Mouse (Mus musculus) neural tube, embryonic 14.5 days (tissue): ENCODE measurements around the gene Ndufb6. TPM values are rescaled to one million over a fixed set of nuclear protein-coding genes. Genes with fewer than 3 reads are reported as not detected.

Experiments
- ATAC-seq: fragments of 200-750 bp; cut with Nextera tagmentation; 2 replicates; pipeline ENCODE4 v1.8.0; 2017; ENCODE audit warnings: low read depth, mild to moderate bottlenecking, moderate TSS enrichment, moderate library complexity
- H3K27ac ChIP-seq: fragments of 300-500 bp; sonication (generic); 2 replicates; pipeline ENCODE4 v1.5.1; 2014; ENCODE audit warnings: low read depth, mild to moderate bottlenecking, control low read depth, low read length, moderate library complexity, mixed read lengths
- H3K27me3 ChIP-seq: fragments of 300-500 bp; sonication (generic); 2 replicates; pipeline ENCODE4 v1.6.1; 2014; ENCODE audit warnings: low read length; ENCODE audit not compliant: control insufficient read depth, insufficient read depth
- H3K36me3 ChIP-seq: fragments of 300-500 bp; sonication (generic); 2 replicates; pipeline ENCODE4 v1.6.1; 2014; ENCODE audit warnings: low read length, mixed read lengths; ENCODE audit not compliant: control insufficient read depth, insufficient read depth
- H3K4me1 ChIP-seq: fragments of 300-500 bp; sonication (generic); 2 replicates; pipeline ENCODE4 v1.6.1; 2014; ENCODE audit warnings: low read length; ENCODE audit not compliant: control insufficient read depth, insufficient read depth
- H3K4me2 ChIP-seq: fragments of 300-500 bp; sonication (generic); 2 replicates; pipeline ENCODE4 v1.6.1; 2014; ENCODE audit warnings: mild to moderate bottlenecking, low read depth, low read length, control low read depth
- H3K4me3 ChIP-seq: fragments of 300-500 bp; sonication (generic); 2 replicates; pipeline ENCODE4 v1.5.1; 2014; ENCODE audit warnings: low read depth, low read length, control low read depth, mixed read lengths
- H3K9ac ChIP-seq: fragments of 300-500 bp; sonication (generic); replicated peaks from 2 replicates; pipeline ENCODE4 v1.6.1; 2014; ENCODE audit warnings: low read depth, mild to moderate bottlenecking, control low read depth, low read length, mixed read lengths
- H3K9me3 ChIP-seq: fragments of 300-500 bp; sonication (generic); 2 replicates; pipeline ENCODE4 v1.6.1; 2016; ENCODE audit warnings: low read length; ENCODE audit not compliant: control insufficient read depth
- WGBS: fragments of 180-500 bp; shearing (Covaris S2); extraction: QIAGEN DNeasy Blood & Tissue Kit; methylation state at CpG from one replicate; pipeline ENCODE4 v1.1.7; 2014; 5-methylcytosine and 5-hydroxymethylcytosine counted together
- polyA plus RNA-seq: library from polyadenylated mRNA; unstranded; fragments of >200 nt; fragmentation: Nextera tagmentation; extraction: Ambion mirVana; gene quantifications from 2 replicates; pipeline ENCODE4 v1.2.1, GENCODE M21; 2014

The Ndufb6 gene
- 336 and 381 TPM in 2 replicates for polyA plus RNA-seq

DNA sequence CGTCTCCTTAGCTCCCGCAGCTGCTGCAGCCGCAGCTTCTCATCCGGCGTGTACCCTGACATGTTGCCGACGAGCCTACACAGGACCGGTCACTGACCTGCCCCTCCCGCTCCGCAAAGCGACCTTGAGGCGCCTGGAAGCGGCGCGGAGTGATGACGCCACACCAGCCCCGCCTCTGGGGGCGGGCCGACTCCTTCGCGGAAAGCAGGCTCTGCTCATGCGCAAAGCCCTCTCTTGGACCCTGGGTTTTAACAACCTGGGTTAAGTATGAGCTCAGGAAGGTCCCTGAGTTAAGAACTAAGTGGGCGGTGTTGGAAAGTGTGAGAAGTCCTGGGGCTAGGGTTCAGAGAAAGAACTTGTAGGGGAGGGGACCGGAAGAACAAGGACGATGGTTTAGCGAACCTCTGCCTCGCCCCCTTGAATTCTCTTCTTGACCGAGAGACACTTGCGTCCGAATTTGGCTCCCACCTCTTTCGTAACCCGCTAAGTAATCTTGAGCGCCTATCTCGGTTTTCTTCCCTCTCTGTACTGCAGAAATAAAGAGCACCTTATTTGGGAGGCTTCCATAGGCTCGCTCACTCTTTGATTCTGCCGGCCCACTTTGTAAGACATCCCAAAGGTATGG lies at the start of gene Ndufb6:
Gene Ndufb6, minus strand, starts transcription at position 146 of the 625 bp plus-strand sequence.
- under 1% methylated on average over 35 of the region's 36 CpGs for WGBS

DNA sequence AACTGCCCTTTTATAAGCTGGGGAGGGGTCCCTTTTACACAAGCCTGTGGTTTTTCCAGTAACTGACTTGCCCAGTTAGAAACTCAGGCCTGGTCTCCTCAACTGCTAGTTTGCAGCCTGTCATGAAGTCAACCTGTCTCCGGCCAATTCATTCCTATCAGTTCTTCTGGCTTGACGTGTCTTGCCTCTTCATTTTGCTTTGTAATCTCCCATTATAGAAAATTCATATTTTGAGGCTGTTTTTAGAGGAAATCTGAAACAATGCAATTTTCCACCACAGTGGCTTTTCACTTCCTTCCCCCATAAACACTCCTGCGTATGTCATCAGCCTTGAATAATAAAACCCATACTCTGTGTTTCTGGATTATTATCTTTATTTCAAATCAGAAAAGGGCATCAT lies 47.9 kb upstream of the Ndufb6 start:
- Histone ChIP-seq H3K27ac (no peak overlapping the region), H3K9ac (no peak overlapping the region), H3K9me3 (no peaks in the 10 kb centered on the region), H3K4me3 (no peak overlapping the region), H3K4me1 (no peaks in the 10 kb centered on the region), H3K27me3 (no peaks in the 10 kb centered on the region), H3K36me3 (no peaks in the 10 kb centered on the region), H3K4me2 (no peak overlapping the region)
- ATAC-seq: no peak
- 90% methylated on average over 3 of the region's 3 CpGs for WGBS

More for the DNA sequence above, at the start of gene Ndufb6:
- H3K9me3 ChIP-seq: no peaks in the 10 kb centered on the region
- H3K4me2 ChIP-seq: peak within 1 kb of the TSS; percentile 96
- H3K27me3 ChIP-seq: no peaks in the 10 kb centered on the region
- H3K4me3 ChIP-seq: peak within 1 kb of the TSS; percentile 72
- H3K4me1 ChIP-seq: peaks cover 10% of the 10 kb centered on the region
- H3K27ac ChIP-seq: peak within 1 kb of the TSS; percentile 52
- H3K9ac ChIP-seq: peak within 1 kb of the TSS; percentile 61
- peak; percentile 96 for ATAC-seq
- H3K36me3 ChIP-seq: peaks cover 4% of the 10 kb centered on the region; the same call in 1 of the 2 replicates

DNA sequence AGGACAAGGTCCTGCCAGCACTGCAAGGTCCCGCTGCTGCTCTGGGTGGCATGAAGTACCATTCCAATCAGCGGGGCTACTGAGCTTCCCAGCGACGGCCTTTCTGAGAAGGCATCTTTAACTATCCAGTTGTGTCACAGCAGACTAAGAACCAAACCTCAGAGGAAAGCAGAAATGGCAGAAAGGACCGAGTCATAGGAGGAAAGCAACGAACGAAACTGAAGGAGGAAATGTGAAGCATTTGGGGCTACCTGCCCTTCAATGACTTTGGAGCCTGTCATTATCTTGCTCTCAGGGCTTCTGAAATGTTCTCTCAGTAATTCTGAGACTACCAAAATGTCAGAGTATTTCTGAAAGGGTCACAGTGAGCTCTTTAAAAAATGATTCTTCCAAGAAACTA lies 45.4 kb upstream of the Ndufb6 start:
- no peak overlapping the region for H3K27ac ChIP-seq
- H3K36me3 ChIP-seq: no peaks in the 10 kb centered on the region
- 85% methylated on average over 7 of the region's 7 CpGs for whole genome bisulfite sequencing
- H3K9me3 ChIP-seq: no peaks in the 10 kb centered on the region
- H3K4me1 ChIP-seq: no peaks in the 10 kb centered on the region
- H3K4me2 ChIP-seq: no peak overlapping the region
- no peak for ATAC-seq
- H3K27me3 ChIP-seq: no peaks in the 10 kb centered on the region
- H3K4me3 ChIP-seq: no peak overlapping the region
- no peak overlapping the region for H3K9ac ChIP-seq

DNA sequence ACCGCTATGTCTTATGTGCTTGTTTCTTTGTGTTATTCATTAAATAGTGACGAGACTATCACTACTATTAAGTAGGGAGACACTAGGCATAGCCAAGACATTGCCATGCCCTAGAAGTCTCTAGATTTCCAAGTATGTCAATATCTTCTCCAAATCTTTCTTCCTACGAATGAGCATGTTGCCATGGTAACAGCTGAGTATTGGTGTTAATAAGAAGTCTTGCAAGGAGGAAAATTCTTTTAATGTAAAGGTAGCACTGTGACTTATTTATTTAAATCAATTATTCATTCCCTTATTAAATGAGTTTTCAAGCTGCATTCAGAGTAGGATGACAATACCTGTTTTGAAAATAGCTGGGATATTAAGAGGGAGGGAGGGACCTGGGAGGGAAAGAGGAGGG lies 38.2 kb upstream of the Ndufb6 start:
- WGBS: 78% methylated on average over 3 of the region's 3 CpGs
- no peak overlapping the region for H3K4me2 ChIP-seq
- H3K9me3 ChIP-seq: no peaks in the 10 kb centered on the region
- H3K27me3 ChIP-seq: no peaks in the 10 kb centered on the region
- H3K36me3 ChIP-seq: no peaks in the 10 kb centered on the region
- H3K9ac ChIP-seq: no peak overlapping the region
- no peak overlapping the region for H3K27ac ChIP-seq
- ATAC-seq: no peak
- H3K4me3 ChIP-seq: no peak overlapping the region
- no peaks in the 10 kb centered on the region for H3K4me1 ChIP-seq

DNA sequence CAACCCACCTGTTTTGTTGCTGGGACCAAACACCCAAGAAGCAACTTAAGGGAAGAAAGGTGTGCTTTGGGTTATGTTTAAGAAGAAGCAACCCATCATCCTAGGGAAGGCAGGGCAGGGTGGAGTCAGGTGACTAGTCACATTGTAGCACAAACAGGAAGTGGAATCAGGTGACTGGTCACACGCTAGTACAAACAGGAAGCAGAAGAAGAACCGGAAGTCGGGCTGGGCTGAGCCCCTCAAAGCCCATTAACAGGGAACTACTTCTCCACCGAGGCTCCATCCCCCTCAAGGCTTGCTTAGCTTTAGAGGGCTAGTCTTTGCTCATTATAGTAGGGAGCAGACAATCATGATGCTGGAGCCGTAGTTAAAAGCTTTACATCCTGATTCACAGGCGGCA lies 33.8 kb upstream of the Ndufb6 start:
- Histone ChIP-seq H3K4me1 (no peaks in the 10 kb centered on the region), H3K27me3 (no peaks in the 10 kb centered on the region), H3K36me3 (no peaks in the 10 kb centered on the region), H3K4me3 (no peak overlapping the region), H3K4me2 (no peak overlapping the region), H3K9me3 (no peaks in the 10 kb centered on the region), H3K27ac (no peak overlapping the region), H3K9ac (no peak overlapping the region)
- 83% methylated on average over 6 of the region's 6 CpGs for WGBS
- no peak for ATAC-seq

DNA sequence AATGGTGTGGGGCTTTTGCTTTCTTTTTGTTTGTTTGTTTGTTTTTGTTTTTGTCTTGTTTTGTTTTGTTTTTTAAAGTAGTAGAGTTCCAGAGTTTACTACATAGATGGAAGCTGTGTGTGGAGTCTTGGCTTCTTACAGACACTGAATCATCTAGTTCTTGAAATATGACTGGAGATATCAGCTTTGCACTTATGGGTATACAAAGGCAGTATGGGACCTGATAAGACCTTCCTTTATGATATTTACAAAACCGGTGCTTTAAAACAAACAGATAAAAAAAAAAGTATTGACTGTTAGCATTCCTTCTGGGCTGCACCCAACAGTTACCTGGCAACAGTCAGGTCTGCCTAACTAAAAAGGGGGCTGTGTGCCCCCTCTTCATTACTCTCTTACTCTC lies 33.0 kb upstream of the Ndufb6 start:
- no peaks in the 10 kb centered on the region for H3K27me3 ChIP-seq
- H3K4me1 ChIP-seq: no peaks in the 10 kb centered on the region
- WGBS: 90% methylated on average over 1 of the region's 1 CpGs
- ATAC-seq: no peak
- H3K4me2 ChIP-seq: no peak overlapping the region
- no peak overlapping the region for H3K27ac ChIP-seq
- no peak overlapping the region for H3K9ac ChIP-seq
- no peaks in the 10 kb centered on the region for H3K9me3 ChIP-seq
- no peak overlapping the region for H3K4me3 ChIP-seq
- no peaks in the 10 kb centered on the region for H3K36me3 ChIP-seq

DNA sequence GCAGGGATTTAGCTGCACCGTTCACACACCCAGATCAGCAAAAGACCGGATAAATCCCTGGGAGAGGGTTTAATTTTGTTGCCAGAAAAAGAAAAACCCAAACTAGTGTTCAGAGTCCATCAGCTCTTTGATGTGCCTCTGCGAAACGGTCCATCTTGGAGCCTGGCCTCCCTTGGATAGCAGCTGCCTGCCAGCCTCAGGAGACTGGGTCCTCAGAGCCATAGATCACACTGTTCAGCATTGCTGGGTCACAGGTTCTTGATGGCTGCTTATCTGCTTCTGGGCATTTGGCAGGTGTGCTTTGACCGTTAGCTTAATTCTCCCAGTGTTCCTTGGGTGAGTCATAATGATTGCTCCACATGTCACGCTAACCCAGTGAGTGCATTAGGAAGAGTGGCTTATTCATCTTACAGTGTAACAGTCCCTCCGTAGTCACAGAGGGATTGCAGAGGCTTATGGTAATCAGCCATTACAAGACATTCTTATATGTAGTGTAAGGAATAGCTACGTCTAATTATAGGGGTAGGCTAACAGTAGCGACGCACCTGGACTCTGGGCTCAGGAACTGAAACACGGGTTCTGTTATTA lies 31.7 kb upstream of the Ndufb6 start:
- Histone ChIP-seq H3K4me2 (no peak overlapping the region), H3K27me3 (no peaks in the 10 kb centered on the region), H3K9ac (no peak overlapping the region), H3K4me1 (no peaks in the 10 kb centered on the region), H3K9me3 (no peaks in the 10 kb centered on the region), H3K27ac (no peak overlapping the region), H3K4me3 (no peak overlapping the region), H3K36me3 (no peaks in the 10 kb centered on the region)
- 67% methylated on average over 11 of the region's 11 CpGs for WGBS
- ATAC-seq: peak; percentile 41; the same call in 1 of the 2 replicates

DNA sequence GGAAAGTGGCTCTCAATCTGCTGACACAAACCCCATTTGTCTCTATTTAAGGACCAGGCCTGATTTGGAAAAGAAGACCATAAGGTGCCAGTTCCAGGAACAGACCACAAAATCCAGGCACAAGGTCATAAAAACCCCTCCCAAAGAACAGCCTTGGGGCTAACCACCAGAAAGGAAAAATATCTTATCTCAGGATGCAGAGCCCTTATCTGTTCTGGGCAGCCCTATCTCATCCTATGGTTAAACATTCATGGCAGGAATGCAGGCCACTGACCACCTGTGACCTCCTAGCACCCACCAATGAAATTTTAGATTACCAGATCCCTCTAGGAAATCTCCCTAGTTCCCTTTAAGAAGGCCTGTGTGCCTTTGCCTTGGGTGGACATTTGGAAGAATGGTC lies 30.5 kb upstream of the Ndufb6 start:
- Histone ChIP-seq H3K27me3 (no peaks in the 10 kb centered on the region), H3K27ac (no peak overlapping the region), H3K4me1 (no peaks in the 10 kb centered on the region), H3K4me2 (no peak overlapping the region), H3K9me3 (no peaks in the 10 kb centered on the region), H3K9ac (no peak overlapping the region), H3K36me3 (no peaks in the 10 kb centered on the region), H3K4me3 (no peak overlapping the region)
- no peak for ATAC-seq

DNA sequence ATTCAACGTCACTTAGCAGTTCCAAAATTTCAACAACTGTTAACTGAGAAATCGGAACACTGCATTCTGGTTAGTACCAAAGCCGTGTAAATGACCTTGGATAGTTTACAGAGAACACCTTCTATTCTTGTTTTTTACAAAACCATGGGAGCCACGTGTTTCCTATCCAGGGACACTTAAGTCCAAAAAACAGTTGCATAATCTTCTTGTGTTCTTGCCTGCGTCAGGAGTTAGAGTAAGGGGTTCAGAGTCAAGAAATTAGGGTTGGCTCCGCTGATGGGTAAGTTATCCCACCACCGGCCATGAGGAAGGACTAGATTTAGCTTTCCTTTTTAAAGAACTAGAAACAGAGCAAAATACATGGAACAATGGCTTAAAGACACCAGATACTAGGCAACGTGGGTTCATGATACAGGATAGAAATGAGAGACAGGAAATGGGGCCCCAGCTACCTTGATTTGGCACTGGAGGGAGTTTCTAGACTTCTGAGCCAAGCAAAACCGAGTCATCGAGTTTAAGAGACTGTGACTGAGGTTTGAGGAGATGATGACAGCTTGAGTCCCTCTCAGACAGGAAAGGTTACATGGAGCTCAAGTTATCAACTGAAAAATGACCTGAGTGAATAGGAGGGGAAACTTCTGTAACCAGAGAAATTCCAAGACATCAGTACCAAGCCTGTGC lies 23.4 kb upstream of the Ndufb6 start:
- Histone ChIP-seq H3K4me1 (no peaks in the 10 kb centered on the region), H3K27ac (no peak overlapping the region), H3K9ac (no peak overlapping the region), H3K9me3 (no peaks in the 10 kb centered on the region), H3K4me2 (no peak overlapping the region), H3K4me3 (no peak overlapping the region), H3K36me3 (no peaks in the 10 kb centered on the region), H3K27me3 (no peaks in the 10 kb centered on the region)
- no peak for ATAC-seq
- WGBS: 88% methylated on average over 10 of the region's 10 CpGs
